Comparison of ENCODE assay signal across 8 mouse cellular contexts in genomic region chr7:67435643-67436339, GRCm38 (mm10).
A peak's percentile ranks its signal among the peaks of the same experiment; 100 is the strongest.
DNase-seq lines count a peak whose midpoint lies in the region; ATAC-seq lines count a peak whose summit lies in the region.

No protein-coding gene starts in this region.

- no peak overlapping the region for H3K4me2 ChIP-seq in kidney, embryonic 15.5 days
- H3K4me2 ChIP-seq in embryonic facial prominence, embryonic 15.5 days (replicated peaks) = no peak overlapping the region

- ATAC-seq in kidney, embryonic 15.5 days (replicated peaks; ENCODE audit: low FRiP score) = no peak
- ATAC-seq in embryonic facial prominence, embryonic 15.5 days (ENCODE audit: insufficient number of reproducible peaks, low FRiP score, low TSS enrichment, low read depth) = 0 out of 2 replicates have a peak, but pooled peaks have one; percentile 70
- peak; percentile 66 to 76 for ATAC-seq in hematopoietic stem cell, adult 5-6 weeks (replicated peaks in 1 of 2; ENCODE audit: insufficient read depth in 1 of 2, low FRiP score in 2 of 2, low TSS enrichment in 1 of 2, low read depth in 1 of 2, poor library complexity in 2 of 2, severe bottlenecking in 2 of 2)
- peak; percentile 67 for ATAC-seq in megakaryocyte progenitor cell, adult 5-6 weeks (replicated peaks; ENCODE audit: poor library complexity)

- H3K9me3 ChIP-seq in kidney, embryonic 15.5 days (replicated peaks) = no peaks in the 10 kb centered on the region
- no peaks in the 10 kb centered on the region for H3K9me3 ChIP-seq in embryonic facial prominence, embryonic 15.5 days (replicated peaks)

- peak; percentile 56 for DNase-seq in kidney, postnatal 14 days
- no peak for DNase-seq in Muller cell, postnatal 12 days (ENCODE audit: inconsistent ontology term)
- DNase-seq in spleen, postnatal 14 days (ENCODE audit: low spot score in 2 of 2) = no peak
- no peak for DNase-seq in layer of hippocampus, adult 8-10 months (ENCODE audit: low spot score in 2 of 2)

- H3K4me3 ChIP-seq in kidney, embryonic 15.5 days (replicated peaks) = no peak overlapping the region
- H3K4me3 ChIP-seq in embryonic facial prominence, embryonic 15.5 days (replicated peaks) = no peak overlapping the region

- H3K4me1 ChIP-seq in kidney, embryonic 15.5 days = peaks cover 17% of the 10 kb centered on the region
- H3K4me1 ChIP-seq in embryonic facial prominence, embryonic 15.5 days = peaks cover 23% of the 10 kb centered on the region

- 64% methylated on average over 11 of the region's 11 CpGs for WGBS in kidney, embryonic 15.5 days
- 51% methylated on average over 11 of the region's 11 CpGs for WGBS in embryonic facial prominence, embryonic 15.5 days

- no peak overlapping the region for H3K27ac ChIP-seq in kidney, embryonic 15.5 days
- H3K27ac ChIP-seq in embryonic facial prominence, embryonic 15.5 days (replicated peaks) = peak overlapping the region; percentile 48

- no peaks in the 10 kb centered on the region for H3K27me3 ChIP-seq in kidney, embryonic 15.5 days
- H3K27me3 ChIP-seq in embryonic facial prominence, embryonic 15.5 days = no peaks in the 10 kb centered on the region

- no peak overlapping the region for H3K9ac ChIP-seq in kidney, embryonic 15.5 days
- H3K9ac ChIP-seq in embryonic facial prominence, embryonic 15.5 days = no peak overlapping the region

- no peaks in the 10 kb centered on the region for H3K36me3 ChIP-seq in kidney, embryonic 15.5 days
- H3K36me3 ChIP-seq in embryonic facial prominence, embryonic 15.5 days = no peaks in the 10 kb centered on the region
